Mouse (Mus musculus): ENCODE measurements at regions not wholly inside any gene's neighbourhood (a gene's known extent, or its start where the extent isn't known, plus 50 kb on each side); places are given as distances from the start of the nearest gene placed in this dataset.

DNA sequence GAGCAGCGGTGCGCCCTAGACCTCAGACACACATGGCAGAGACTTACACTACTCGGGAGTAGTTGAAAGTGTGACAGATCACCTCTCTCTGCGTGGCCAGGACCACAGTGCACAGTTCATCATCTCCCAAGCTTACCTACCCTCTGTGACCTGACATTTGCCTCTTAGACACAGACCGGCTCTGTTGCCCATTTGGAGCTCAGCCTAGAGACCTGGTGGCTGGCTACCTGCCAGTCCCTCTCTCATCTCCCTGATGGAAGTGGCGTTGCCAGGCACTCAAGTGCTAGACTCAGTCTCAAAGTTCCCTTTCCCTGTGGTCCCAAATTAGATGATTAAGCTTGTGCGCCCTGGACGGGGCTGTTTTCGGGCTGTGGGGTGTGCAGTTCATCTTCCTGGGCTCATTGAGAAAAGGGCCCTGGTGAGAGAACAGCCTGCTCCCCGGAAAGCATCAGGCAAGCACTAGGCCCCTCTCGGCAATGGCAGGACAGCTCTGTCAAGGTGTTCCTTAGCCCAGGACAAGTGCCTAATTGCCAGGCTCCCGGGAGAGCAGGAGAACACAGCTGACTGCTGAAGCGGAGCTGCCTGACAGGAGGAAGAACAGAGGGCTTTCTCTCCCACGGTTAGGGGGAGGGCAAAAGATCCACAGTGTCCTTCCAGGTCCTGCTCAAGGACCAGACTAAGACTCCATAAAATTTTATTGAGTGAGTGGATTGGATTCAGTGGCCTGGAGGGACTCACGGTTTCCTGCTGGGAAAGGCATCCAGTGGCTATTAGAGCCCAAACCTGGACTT lies 119.5 kb upstream of the A530016L24Rik start:
- Histone ChIP-seq H3K27ac (replicated peaks; ENCODE audit: low read depth, low read length) (no peak overlapping the region), H3K4me3 (ENCODE audit: insufficient read depth, low read depth, low read length) (no peak overlapping the region), H3K4me1 (ENCODE audit: control insufficient read depth, insufficient read depth, insufficient read length, low read length) (0 out of 2 replicates have a peak, but pooled peaks cover 6% of the 10 kb centered on the region)

DNA sequence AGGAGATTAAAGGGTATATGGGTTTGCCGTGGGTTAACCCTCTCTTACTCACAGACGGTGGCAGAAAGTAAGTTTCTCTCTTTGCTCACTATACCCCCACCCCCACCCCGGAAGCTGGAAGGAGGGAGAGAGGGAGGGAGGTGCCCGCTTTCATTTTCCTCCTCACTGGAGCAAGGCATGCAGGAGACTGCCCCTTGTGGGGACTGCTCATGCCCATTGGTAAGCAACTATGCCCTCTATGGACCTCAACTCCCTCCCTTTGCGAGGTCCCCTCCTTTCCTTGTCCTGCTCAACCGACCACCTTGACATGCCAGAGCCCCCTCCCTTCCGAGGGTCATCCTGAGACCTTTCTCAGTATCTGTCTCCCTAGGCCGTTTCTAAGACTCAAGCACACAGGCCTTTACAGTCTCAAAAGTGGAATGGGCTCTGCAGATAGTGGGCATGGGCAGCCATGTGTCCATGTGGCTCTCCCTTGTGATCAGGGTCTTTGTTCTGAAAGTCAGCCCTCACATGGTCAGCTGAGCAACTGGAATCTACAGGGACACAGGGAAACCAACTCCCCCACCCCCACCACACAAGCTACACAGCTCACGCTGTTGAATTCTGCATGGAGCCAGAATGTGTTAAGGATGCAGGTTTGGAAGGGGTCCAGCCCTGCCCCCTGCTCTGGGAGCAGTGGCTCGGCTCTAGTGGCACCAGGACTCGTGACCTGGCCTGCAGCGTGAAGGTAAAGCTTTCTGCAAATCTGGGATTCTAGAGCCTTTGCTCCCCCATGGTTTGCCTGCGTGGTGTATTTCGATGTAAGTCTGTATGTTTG lies 116.8 kb upstream of the A530016L24Rik start:
- Histone ChIP-seq H3K4me3 (ENCODE audit: insufficient read depth, low read depth, low read length) (no peak overlapping the region), H3K4me1 (ENCODE audit: control insufficient read depth, insufficient read depth, insufficient read length, low read length) (0 out of 2 replicates have a peak, but pooled peaks cover 4% of the 10 kb centered on the region), H3K27ac (replicated peaks; ENCODE audit: low read depth, low read length) (no peak overlapping the region)

DNA sequence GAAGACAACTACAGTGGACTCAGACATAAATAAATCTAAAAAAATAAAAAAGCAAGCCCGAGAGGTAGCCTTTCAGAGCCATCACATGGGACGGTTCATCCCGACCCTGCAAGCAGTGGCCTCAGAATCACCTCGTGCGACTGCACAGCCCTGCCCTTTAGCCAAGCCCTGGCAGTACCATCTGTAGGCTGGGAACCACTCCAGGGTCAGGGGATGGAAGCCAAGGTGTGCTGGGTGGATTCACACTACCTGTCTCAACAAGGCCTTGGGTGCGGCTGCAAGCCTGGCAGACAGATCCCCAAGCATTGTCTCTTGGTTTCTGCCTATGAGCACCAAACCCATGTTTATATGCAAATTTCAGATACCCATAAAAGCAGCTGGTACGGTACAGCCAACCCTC lies 115.3 kb upstream of the A530016L24Rik start:
- H3K27ac ChIP-seq (replicated peaks; ENCODE audit: low read depth, low read length): no peak overlapping the region
- 0 out of 2 replicates have a peak, but pooled peaks cover 2% of the 10 kb centered on the region for H3K4me1 ChIP-seq (ENCODE audit: control insufficient read depth, insufficient read depth, insufficient read length, low read length)
- no peak overlapping the region for H3K4me3 ChIP-seq (ENCODE audit: insufficient read depth, low read depth, low read length)

DNA sequence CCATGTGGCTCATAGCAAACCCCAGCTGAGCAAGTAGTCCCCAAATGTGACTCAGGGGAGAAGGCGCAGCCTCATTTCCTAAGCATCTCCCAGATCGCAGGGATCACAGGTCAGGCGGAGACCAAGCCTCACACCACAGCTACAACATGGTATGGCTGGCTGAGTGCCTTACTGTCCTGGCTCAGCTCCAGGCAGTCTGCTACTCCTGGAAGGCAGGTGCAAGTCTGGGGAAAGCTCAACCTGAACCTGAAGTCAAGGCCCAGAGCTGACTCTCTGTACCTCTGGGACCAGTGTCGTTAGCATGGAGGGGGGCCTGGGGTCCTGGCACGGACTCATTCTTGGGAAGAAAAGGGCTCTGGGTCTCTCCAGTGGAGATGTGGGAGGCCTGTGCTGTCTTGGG lies 113.0 kb upstream of the A530016L24Rik start:
- Histone ChIP-seq H3K27ac (replicated peaks; ENCODE audit: low read depth, low read length) (no peak overlapping the region), H3K4me1 (ENCODE audit: control insufficient read depth, insufficient read depth, insufficient read length, low read length) (no peaks in the 10 kb centered on the region), H3K4me3 (ENCODE audit: insufficient read depth, low read depth, low read length) (no peak overlapping the region)

DNA sequence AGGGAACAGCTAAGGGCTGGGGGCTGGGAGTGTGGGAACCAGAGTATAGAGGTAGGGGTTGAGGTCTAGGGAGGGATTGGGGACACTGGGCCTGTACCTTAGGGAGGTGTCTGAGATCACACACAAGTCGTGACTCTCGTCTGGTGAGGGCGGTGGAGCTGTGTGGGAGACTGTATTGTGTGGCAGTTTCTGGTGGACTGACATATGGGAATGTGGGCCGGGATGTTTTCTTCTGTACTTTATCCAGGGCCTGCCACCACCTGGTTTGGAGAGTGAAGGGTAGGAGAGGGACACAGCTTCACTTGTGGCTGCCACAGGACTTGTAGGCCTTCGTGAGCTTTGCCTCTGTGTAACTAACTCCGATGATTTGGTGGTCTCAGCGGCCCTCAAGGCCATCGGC lies 112.5 kb upstream of the A530016L24Rik start:
- Histone ChIP-seq H3K4me1 (ENCODE audit: control insufficient read depth, insufficient read depth, insufficient read length, low read length) (no peaks in the 10 kb centered on the region), H3K4me3 (ENCODE audit: insufficient read depth, low read depth, low read length) (no peak overlapping the region), H3K27ac (replicated peaks; ENCODE audit: low read depth, low read length) (no peak overlapping the region)

DNA sequence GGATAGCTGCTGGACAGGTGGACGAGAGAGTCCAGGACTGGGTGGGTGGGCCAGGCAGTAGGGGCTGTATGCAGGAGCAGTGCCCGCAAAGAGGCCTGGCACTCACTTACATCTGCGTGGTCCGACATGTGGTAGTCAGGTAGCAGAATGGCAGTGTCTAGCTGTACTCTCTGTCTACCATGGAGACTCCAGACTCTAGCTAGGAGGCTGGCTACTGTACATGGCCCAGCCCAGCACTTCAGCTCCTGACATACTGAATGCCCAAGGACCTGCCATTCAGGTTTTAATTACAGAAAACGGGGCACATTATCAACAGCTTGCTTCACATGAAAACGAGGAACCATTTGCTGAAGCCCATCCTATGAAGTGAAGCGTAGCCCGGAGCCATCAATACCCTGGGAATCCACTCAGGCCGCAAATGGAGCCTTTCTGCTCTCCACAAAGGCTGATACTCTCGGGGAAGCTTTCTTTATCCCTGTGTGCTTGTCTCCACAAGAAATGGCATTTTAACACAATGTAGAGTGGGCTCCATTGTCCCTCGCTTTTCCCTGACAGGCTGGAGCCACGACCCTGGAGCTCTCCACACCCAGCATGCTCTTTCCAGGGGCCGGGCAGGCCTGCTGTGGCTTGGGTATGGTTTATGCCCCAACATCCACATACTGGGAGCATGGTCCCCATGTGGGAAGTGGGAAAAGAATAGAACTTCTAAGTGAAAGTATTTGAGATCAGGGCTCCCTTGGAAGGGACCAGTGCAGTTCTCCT lies 110.6 kb upstream of the A530016L24Rik start:
- H3K4me3 ChIP-seq (ENCODE audit: insufficient read depth, low read depth, low read length): no peak overlapping the region
- H3K4me1 ChIP-seq (ENCODE audit: control insufficient read depth, insufficient read depth, insufficient read length, low read length): no peaks in the 10 kb centered on the region
- no peak overlapping the region for H3K27ac ChIP-seq (replicated peaks; ENCODE audit: low read depth, low read length)

DNA sequence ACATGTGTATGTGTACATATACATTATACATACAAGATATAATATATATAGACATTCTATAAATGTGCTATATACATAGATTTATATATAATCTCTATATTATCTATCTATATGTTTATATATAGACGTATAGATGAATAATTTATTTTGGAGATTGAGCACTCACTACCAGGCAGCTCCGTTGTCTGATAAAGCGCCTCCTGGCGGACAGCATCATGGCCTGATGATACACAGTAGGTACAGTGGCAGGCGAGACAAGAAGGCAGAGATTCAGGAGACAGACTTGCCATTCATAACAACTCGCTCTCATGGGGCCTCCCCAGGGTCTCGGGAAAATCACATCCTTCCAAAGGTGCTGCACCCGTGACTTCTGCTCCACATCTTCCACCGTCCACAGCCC lies 101.4 kb upstream of the A530016L24Rik start:
- Histone ChIP-seq H3K27ac (replicated peaks; ENCODE audit: low read depth, low read length) (no peak overlapping the region), H3K4me3 (ENCODE audit: insufficient read depth, low read depth, low read length) (no peak overlapping the region), H3K4me1 (ENCODE audit: control insufficient read depth, insufficient read depth, insufficient read length, low read length) (no peaks in the 10 kb centered on the region)

DNA sequence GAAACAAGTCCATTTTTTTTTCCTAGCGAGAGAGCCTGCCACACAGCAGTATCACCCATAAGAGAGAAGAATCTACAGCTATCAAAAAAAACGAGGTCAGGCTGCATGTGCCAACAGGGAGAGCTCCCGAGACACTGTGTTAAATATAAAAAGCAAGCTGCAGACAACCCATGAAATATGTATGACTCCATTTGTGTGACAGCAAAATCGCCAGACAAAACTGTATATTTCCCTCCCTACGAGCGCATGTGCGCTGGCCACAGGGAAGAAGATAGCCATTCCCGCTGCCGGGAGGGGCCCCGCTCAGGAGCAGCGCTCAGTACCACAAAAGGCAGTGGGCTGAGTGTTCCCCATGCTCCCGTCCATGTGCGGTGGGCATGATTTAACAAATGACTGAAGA lies 93.3 kb upstream of the A530016L24Rik start:
- no peak overlapping the region for H3K4me3 ChIP-seq (ENCODE audit: insufficient read depth, low read depth, low read length)
- H3K27ac ChIP-seq (replicated peaks; ENCODE audit: low read depth, low read length): no peak overlapping the region
- H3K4me1 ChIP-seq (ENCODE audit: control insufficient read depth, insufficient read depth, insufficient read length, low read length): no peaks in the 10 kb centered on the region

DNA sequence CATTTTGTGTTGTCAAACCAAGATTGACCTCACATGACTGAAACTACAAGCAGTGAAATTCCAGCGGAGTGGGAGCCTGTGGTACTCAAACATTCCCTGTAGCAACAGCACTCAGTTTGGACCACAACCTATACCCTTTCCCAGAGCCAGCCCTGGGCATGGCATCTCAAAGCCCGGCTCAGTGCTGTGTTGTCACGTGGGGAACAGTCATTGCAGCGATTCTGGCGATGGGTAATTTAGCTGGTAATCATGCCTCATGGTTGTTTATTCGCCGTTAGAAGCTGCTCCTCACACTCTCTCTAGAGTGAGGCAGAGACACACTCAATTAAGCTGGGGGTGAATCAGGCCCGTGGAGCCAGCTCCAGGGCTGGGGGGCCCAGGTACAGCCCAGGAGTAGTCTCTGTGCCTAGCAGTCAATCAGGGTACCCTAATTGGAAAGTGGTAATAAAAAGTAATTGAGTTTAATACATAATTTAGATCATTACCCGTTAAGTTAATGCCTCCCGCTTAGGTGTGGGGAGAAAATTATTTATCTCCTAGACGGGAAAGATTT lies 85.5 kb upstream of the A530016L24Rik start:
- no peak overlapping the region for H3K27ac ChIP-seq (replicated peaks; ENCODE audit: low read depth, low read length)
- no peak overlapping the region for H3K4me3 ChIP-seq (ENCODE audit: insufficient read depth, low read depth, low read length)
- H3K4me1 ChIP-seq (ENCODE audit: control insufficient read depth, insufficient read depth, insufficient read length, low read length): no peaks in the 10 kb centered on the region

DNA sequence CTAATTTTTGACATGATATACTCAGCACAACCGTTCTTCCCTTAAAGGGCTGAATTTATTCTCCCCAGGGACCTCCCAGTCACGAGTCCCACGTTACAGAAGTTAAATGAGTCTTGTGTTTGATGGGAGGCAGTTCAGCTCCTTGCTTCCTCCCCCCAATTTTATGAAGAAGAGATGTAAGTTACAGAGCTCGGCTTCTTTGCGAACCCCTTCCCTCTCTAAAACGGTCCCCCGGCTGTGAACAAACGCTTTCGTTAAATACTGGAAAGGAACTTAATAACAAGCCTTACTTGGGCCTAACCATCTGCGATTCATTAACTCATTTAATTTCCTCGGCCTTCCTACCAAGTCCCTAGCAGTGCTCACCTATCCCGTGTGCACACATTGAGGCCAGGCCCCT lies 84.9 kb upstream of the A530016L24Rik start:
- Histone ChIP-seq H3K27ac (replicated peaks; ENCODE audit: low read depth, low read length) (no peak overlapping the region), H3K4me3 (ENCODE audit: insufficient read depth, low read depth, low read length) (no peak overlapping the region), H3K4me1 (ENCODE audit: control insufficient read depth, insufficient read depth, insufficient read length, low read length) (no peaks in the 10 kb centered on the region)

DNA sequence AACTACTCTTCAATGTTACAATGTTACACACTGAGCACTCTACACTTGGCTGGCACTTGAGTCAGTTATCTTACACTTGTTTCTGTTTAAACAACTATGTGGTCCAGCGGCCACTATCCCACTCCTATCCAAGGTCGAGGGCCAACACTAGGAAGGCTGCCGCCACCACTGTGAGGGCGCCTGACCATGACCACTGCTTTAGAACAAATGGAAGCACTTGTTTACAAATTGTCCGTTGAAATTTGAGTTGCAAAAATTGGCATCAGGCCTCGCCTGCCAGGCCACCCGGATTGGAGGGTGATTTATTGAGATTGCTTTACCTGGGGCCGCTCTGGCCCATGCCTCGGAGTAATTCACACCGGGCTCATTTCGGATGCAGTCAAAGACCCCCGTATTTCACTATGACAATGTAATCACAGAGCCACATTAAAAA lies 83.5 kb upstream of the A530016L24Rik start:
- Histone ChIP-seq H3K4me3 (ENCODE audit: insufficient read depth, low read depth, low read length) (no peak overlapping the region), H3K4me1 (ENCODE audit: control insufficient read depth, insufficient read depth, insufficient read length, low read length) (no peaks in the 10 kb centered on the region), H3K27ac (replicated peaks; ENCODE audit: low read depth, low read length) (no peak overlapping the region)

DNA sequence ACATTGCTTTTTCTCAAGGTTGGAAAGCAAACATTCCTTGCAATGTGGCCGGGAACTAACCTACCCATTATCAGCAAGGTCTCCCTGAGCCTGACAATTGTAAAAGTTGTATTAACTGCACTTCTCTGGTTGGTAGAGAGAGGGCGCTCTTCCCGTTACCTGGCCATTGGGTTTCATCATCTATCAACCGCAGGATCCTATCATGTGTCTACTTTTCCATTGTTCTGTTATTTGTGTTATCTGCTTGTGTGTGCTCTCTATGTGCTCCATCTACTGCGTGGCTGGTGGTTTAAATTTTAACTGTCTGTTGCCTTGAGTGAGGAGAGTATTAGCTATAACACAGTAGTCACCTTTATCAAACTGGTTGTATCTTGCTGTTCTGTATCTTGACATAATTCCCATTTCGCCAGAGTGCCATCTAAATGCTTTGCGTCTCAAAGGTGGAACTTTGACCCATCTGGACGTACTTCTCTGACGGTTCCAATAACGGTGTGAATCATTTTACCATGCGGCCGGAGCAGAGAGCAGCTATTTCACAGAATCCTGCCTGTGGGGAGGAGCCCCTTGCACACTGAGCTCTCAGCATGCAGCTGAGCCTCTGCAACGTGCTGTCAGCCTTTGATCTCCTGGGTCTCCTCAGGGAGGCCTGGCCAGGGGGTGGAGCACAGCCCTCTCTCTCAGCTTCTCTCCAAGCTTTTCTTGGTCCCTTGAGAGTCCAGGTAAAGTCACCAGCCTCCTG lies 77.5 kb upstream of the A530016L24Rik start:
- H3K4me3 ChIP-seq (ENCODE audit: insufficient read depth, low read depth, low read length): no peak overlapping the region
- 0 out of 2 replicates have a peak overlapping the region, but pooled peaks have one; percentile 12 for H3K27ac ChIP-seq (replicated peaks; ENCODE audit: low read depth, low read length)
- peaks cover 7% of the 10 kb centered on the region for H3K4me1 ChIP-seq (ENCODE audit: control insufficient read depth, insufficient read depth, insufficient read length, low read length)

DNA sequence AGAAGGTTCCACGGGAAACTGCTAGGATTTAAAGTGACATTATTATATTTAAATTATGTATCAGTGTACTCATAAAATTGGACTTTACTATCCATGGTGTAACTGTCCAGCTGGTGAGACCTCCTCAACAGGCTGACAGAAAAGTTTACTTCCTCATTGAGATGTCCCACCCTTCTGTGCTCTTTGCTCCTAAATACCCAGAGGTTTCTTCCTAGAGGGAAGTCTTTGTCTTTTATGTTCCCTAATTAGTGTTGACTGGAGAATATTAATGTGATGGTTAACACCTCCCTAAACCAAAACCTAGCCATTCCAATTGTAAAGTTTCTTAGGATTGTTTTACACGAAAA lies 76.9 kb upstream of the A530016L24Rik start:
- Histone ChIP-seq H3K4me3 (ENCODE audit: insufficient read depth, low read depth, low read length) (no peak overlapping the region), H3K4me1 (ENCODE audit: control insufficient read depth, insufficient read depth, insufficient read length, low read length) (peaks cover 8% of the 10 kb centered on the region), H3K27ac (replicated peaks; ENCODE audit: low read depth, low read length) (no peak overlapping the region)

DNA sequence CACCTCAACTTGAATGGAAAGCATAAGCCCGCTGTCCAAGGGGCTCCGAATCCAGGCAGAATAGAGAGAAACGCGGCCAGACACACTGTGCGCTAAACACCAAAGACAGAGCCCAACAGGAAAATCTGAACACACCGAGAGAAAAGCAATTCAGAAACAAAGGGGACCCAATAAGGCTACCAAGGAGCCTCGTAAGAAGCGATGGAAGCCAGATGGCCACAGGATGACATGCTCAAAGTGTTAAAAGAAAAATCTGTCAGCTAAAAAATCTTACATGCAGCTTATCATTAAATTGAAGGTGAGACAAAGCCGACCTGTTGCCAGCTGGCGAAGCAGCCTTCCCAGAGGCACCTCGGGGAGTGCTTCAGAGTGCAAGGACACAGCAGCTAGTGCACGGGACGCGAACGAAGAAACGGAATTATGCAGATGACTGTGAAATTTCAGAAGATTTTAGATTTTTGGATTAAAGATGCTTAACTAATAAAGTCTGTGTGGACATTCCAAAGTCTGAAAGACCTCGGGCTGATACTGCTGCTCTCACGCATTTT lies 73.2 kb upstream of the A530016L24Rik start:
- H3K4me3 ChIP-seq (ENCODE audit: insufficient read depth, low read depth, low read length): no peak overlapping the region
- peak overlapping the region; percentile 40; the same call in 1 of the 2 replicates for H3K27ac ChIP-seq (replicated peaks; ENCODE audit: low read depth, low read length)
- H3K4me1 ChIP-seq (ENCODE audit: control insufficient read depth, insufficient read depth, insufficient read length, low read length): peaks cover 8% of the 10 kb centered on the region
